Mouse (Mus musculus) urinary bladder, postnatal 25 days (tissue): Measurements from ENCODE around the gene Cdkn1a.
"Not testable (repeated sequence)": the region's sequence is repeated elsewhere in the genome, so short reads cannot be mapped to it uniquely, and the experiment has no call there.

ENCODE experiments used
- DNase-seq: peaks from one replicate; pipeline ENCODE4 v3.0.0; 2022; ENCODE audit warnings: low spot score

Gene Cdkn1a

DNA sequence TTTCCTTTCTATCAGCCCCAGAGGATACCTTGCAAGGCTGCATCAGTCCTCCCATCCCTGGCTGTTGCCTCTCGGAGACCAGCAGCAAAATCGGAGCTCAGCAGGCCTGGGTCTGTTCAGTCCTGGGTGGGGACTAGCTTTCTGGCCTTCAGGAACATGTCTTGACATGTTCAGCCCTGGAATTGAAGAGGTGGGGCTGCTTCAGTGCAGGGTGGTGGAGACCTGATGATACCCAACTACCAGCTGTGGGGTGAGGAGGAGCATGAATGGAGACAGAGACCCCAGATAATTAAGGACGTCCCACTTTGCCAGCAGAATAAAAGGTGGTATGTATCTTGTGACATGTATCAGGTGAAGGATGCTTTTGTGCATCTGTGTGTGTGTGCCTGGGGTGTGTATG lies at the start of gene Cdkn1a:
Cdkn1a (plus strand) TSS at position 201 of the 400 bp plus-strand sequence.
- no peak for DNase-seq

DNA sequence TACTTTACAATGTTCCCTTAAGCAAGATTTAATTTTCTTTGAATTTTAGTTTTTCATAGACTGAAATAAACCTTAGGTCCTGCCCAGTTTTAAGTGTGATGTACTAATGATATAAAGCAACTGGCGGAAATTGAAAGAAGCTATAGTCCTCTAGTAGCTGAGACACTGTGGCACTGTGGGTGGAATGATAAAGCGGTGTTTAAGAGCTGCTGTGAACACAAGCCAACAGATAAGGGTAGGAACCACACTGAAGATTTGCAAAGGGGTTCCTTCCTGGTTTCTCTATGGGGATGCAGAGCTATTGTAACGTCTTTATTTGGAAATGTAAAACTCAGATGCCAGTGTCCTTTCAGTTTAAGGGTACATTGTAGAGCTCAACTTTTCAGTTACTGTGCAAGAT lies 49.1 kb upstream of the Cdkn1a start:
- not testable (repeated sequence) for DNase-seq

DNA sequence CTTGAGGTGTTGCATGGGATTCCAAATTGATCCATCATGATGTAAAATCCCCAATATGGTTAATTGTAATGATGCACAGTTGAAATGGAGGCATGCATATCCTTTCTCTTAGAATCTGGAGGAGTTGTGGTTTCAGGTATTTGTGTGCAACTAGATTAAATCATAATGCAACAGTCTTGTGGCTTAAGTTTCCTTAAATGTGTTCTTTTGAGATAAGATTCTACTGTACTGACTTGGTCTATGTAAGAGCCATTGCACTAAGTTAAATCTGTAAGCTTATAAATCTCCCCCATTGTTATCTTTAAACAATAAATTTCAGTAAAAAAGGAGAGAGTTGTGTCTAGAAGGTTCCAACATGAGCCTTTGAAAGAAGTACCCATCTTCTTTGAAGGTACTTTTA lies 48.2 kb upstream of the Cdkn1a start:
- DNase-seq: no peak

DNA sequence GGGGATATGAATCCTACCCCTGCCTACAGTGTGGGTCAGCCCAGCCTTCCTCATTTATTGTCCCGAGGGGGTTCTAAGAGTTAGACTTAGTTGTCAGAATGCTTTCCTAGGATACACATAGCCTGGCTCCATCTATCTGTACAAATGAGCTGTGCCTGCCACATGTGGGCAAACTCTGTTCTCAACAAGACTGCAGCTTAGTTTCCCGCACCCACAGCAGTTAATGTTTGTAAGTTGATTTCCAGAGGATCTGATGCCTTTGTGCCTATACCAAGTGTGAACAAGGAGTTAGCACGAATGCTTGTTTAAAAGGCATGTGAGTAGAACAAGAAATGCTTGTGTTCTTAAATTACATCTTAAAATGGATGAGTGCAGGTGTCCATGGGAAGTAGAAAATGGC lies 47.2 kb upstream of the Cdkn1a start:
- DNase-seq: no peak

DNA sequence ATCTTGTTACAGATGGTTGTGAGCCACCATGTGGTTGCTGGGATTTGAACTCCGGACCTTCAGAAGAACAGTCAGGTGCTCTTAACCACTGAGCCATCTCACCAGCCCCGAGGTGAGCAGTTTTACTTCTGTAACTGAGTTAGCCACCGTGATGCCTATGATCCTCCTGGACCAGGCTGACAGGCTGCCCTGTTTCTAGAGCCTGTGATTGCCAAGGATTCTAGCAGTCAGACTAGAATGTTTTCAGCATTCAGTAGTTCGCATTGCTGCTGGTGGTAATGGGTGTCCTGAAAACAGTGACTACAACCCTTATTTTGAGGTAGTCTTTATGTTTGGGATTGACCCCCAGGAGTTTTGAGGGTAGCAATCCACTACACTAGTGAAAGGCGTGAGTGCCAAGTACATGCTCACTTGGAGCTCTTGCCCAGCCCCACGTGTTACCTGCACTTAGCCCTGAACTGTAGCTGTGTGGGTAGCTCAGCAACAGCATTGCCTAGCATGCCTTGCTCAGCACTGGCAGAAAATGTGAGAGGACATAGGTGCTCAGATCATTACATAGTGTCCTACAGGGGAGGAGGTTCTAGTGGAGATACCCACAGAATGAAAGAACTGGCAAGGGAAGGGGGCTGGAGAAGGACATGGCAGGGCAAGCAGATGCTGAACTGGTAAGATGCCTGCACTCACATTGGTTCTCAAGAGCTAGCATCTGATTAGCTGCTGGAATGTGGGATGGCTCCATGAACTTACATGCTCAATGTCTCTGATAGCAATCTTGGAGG lies 46.4 kb upstream of the Cdkn1a start:
- DNase-seq: no peak

DNA sequence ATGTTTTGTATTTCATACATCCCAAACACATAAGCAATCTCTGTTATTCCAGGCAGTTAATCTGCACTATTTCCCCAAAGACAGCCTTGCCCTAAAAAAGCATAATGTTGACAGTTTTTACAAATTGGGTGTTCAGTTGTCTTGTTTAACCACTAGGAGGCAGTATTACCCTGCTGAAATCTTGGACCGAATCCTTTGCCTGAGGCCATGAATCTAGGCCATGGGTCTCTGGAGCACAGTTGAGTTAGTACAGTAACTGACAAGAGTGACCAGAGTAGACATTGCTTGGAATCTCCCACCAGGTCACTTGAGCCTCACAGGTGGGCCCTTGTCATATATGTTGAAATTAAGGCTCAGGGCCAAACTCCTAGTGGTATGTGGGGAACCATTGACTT lies 45.9 kb upstream of the Cdkn1a start:
- DNase-seq: no peak

DNA sequence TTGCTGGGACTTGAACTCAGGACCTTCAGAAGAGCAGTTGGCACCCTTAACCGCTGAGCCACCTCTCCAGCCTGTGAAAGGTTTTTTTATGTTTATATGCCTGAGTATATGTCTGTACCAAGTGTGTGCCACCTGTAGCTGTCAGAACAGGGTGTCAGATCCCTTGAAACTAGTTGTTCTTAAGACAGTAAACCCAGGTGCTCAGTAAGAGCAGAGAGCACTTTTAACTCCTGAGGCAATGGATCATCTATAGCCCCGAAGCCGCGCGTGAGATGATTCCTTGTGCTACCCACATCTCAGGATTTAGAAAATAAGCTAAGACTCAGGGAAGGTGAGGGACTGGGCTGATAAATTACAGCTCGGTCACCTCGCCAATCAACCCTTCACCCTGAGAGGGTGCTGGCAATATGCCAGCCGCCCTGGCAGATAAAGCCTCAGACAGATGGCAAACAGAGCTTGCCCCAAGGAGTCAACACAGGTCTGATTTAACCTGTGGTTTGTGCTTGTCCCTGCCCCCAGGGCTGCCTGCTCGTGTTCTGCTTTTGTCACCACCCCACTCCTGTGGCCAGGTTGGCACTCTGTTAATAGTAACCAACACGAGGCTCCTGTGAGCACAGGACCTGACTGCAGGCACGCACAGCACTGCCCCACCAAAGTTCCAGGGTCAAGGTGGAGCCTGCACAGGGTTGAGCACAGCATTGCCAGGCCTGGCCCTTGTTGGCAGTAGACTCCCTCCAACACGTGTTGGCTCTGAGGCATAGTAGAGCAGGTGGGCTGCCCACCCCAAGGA lies 44.8 kb upstream of the Cdkn1a start:
- peak; percentile 53 for DNase-seq

DNA sequence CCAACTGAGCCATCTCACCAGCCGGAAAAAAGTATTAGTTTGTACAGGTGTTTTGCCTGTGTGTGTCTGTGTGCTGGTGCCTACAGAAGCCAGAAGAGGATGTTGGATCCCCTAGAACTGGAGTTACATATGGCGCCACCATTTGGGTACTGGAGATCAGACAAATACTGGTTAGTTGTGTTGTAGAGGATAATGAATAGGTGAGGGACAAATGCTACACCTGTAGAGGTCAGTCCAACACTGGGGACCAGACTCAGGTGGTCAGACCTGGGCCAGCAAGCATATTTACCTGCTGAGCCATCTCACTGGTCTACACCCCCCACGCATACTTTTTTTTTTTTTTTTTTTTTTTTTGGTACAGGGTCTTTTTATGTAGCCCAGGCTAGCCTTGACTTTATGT lies 43.9 kb upstream of the Cdkn1a start:
- DNase-seq: no peak

DNA sequence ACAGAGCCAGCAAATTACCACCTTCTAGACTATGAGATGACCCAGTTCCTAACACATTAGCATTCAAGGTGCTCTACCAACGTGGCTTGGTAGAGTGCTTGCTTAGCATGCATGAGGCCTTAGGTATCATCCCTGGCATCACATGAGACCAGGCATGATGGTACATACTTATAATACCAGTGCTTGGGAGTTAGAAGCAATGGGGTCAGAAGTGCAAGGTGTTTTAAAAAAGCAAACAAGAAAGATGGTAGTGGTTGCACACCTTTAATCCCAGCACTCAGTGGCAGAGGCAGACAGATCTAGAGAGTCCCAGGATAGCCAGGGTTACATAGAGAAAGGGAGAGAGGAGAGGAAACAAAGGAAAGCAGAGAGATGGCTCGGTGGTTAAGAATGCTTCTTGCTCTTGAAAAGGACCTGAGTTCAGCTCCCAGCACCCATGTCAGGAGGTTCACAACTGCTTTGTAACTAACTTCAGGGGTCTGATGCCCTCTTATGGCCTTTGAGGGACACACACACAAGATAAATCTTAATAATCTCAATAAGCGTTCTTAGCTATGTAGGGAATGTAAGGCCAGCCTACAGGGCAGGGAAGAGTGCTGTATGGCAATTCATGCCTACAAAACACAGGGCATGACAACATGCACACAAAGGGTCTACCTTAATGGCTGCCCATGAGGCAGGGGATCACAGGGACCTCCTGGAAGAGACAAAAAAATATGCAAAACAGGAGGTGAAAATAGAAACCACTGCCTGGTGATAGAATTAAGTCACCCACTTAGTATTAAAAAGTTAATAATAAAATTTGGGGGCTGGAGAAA lies 42.9 kb upstream of the Cdkn1a start:
- no peak for DNase-seq

DNA sequence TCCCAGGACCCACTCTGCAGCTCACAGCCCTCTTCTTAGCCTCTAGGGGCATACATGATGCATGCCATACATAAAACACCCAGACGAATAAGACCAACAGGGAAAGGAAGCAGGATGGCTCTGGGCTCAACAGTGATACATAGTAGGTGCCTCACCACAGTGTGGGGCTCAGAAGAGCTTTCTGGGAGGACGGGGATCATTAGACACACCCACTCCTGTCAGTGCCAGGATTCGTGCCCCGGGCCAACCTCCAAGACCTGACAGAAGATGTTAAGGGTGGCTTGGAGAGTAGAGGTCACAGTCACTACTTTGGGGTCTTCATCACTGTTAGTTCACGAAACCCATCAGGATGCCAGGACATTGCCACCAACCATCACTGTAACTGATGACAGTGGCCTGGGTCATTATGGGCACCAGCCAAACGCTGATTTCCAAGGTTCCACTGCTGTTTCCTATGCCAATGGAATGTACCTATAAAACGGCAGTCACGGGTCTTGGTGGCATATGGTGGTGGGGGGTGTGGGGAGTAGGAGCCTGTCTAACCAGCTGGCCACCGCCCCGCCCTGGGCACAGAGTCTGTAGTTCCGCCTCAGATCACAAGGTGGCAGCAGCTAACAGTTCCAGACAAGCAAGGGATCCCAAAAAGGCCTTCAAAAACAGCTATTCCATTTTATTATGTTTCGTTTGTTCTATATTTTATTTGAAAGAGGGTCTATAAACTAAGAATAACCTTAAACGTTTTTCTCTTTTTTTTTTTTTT lies 41.8 kb upstream of the Cdkn1a start:
- peak; percentile 86 for DNase-seq

DNA sequence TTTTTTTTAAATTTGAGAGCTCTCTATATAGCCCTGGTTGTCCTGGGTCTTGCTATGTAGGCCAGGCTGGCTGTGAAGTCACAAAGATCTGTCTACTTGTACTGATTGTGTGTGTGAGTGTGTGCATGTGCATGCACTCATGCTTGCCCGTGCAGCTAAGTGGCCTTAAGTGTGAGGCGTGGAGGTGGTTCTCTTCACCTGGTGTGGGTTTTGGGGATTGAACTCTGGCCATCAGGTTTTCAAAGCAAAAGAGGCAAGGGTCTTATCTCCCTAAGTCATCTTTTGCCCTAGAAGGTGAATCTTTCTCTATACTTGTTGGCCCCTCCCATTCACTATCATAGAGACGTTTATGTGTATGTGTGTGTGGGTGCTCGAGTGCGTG lies 41.3 kb upstream of the Cdkn1a start:
- DNase-seq: no peak

DNA sequence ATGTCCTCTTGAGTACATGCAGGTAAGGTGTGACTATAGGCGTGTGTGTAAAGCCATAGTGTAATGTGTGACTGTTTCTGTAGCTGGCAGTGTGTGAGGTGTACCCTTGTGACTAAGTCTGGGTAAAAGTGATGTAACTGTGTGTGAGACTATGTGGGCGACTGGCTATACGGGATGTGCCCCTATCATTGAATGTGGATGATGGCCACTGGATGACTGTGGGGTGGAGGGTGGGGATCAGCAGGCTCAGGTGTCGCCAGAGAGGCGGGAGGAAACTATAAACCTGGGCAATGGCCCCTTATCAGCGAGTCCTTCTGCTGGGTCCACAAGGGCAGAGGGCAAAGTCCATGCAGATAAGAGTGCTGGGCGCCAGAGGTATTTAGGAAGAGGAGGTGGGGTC lies 40.9 kb upstream of the Cdkn1a start:
- DNase-seq: no peak

DNA sequence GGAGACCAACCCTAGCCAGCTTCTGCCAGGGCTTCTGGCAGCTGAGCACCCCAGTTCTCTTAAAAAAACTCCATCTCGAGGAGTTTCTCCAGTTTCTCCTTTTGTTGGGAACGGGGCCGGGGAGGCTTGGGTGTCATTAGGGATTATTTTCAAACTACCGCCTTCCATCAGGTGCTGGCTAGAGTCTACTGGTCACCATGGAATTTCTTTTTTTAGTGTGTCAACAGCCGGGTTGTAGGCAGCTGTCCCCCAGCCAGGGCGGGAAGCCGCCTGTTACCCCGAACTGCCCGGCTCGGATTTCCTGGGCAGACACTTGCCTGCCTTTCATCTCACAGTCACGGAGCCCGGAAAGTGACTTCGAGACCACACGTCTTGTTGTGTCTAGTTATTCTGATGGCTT lies 40.0 kb upstream of the Cdkn1a start:
- DNase-seq: no peak

DNA sequence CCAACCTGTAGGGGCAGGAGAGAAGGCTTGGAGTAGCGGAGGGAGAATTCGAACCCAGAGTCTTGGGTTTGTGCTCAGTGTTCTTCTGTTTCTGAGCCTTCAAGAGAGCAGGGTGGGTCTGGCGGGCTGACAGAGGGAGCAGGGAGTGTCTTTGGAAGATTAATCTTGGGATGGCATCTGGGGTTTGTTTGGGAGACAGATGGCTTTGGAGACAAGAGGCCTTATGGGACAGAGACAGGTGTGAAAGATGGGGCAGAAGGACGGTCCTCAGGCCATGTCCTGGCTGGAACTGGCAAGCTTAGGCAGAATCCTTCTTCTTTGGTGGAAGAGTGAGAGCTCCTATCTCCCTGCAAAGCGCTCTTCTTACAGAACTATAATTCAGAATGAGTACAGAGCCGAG lies 37.7 kb upstream of the Cdkn1a start:
- no peak for DNase-seq

DNA sequence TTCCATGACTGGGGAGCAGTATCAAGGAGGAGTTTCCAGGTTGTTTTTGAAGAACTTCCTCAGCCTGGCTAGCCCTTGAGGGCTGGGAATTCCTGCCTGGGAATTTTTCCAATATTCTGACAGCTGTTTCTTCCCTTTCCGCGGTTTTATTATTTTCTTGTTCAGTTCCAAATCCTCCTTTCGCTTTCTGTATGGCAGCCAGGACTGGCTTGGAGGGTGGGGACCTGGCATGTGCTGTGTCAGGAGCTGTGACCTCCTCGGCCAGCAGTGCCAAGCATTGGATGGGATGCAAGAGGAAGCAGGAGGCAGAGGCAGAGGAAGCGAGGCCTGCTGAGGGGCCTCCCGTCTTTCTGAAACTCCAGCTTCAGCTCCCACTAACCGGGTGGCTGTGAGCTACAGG lies 36.9 kb upstream of the Cdkn1a start:
- no peak for DNase-seq

DNA sequence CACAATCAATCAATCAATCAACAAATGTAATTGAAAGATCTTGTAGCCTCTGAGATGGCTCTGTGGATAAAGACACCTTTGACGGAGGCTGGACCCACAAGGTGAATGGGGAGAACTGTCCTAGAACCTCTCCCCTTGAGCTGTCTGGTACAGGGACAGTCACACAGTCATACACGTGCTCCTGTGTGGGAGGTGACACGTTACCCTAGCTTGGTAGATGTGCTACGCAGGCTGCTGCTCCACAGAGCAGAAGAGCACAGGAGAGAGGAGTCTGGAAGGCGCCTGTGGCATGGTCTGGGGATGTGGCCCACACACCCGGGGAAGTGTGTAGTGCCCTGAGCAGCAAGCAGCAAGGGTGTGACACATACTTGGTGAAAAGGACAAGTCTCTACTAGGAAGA lies 36.3 kb upstream of the Cdkn1a start:
- no peak for DNase-seq

DNA sequence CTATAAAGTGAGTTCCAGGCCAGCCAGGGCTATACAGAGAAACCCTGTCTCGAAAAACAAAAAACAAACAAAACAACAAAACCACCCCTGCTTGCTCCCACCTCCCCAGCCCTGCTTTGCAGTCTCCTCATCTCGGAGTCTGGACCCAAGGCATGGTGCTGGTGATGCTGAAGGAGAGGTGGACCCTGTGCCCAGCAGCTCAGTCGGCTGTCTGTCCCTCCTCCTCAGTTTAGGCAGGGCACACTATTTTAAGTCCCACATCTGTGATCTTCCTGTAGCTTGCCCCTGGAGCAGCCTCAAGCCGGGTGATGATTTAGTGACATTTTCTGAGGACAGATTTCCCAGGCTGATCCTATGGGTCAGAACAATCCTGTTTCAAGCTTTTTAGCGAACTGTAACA lies 35.2 kb upstream of the Cdkn1a start:
- DNase-seq: no peak

DNA sequence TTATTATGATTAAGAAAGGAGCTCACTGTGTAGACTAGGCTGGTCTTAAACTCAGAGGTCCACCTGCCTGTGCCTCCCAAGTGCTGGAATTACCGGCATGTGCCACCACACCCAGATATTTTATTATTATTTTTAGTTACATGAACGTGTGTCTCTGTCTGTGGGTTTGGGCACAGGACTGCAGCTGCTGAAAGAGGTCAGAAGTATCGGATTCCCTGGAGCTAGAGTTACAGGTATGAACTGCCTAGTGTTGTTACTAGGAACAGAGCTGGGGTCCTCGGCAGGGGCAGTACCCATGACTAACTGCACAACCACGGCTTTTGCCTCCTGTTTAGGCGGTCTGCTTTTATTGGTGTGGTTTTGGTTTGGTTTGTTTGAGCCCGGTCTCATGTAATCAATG lies 34.6 kb upstream of the Cdkn1a start:
- DNase-seq: no peak

DNA sequence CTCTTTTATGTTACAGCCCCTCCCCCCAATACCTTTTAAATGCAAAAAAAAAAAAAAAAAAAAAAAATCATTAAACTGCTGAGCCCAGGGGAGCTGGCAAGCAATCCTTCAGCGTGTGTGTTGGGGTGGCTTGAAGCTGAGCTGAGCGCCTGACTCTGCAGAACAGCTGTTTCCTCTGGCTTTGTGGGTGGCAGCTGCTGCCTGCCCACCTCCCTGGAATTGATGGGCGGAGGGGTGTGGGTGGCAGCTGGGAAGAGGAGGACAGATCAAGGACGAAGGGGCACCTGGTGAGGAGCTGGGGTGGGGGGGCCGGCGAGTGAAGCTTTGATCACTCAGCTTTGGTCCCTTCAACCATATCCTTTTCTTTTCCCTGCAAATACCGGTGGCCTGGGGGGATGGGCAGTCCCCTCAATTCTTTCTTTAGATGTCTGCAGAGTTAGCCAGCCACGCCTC lies 34.1 kb upstream of the Cdkn1a start:
- no peak for DNase-seq

DNA sequence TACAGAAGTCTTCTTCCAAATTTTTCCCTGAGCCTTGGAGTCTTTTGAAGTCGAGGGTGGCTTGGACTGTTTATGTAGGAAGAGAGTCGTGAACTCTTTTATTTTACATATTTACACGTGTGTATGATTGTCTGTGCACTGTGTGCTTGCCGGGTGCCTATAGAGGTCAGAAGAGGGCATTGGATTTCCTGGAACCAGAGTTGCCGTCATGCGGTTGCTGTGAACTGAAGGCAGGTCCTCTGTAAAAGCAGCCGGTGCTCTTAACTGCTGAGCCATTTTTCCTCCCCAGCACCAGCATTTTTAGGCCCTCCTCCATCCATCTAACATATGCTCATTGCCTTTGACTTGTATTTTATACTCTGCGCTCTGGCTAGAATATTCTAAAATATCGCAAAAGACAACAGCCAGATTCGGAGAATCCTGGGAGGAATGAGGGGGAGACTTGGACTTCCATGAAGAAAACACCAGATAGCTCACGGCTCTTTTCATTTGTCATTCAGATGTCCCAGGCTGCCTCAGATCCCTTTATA lies 33.4 kb upstream of the Cdkn1a start:
- no peak for DNase-seq

DNA sequence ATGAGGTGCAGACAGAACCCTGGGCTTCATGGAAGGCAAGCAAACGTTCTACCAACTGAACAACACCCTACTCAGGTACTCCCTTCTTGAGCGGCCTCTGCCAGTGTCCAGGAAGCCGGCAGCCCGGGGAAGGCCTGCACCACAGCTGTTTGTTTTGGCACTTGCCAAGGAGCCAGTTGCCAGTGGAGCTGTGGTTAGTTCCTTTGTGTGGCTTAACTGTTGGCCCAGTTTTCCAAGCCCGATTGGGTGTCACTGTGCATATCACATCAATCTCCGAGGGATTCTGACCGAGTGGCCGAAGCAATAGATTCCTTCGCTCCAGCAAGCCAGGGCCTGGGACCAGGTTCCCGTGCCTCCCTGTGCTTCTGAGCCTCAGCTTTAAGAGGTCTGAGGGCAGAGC lies 32.8 kb upstream of the Cdkn1a start:
- no peak for DNase-seq

DNA sequence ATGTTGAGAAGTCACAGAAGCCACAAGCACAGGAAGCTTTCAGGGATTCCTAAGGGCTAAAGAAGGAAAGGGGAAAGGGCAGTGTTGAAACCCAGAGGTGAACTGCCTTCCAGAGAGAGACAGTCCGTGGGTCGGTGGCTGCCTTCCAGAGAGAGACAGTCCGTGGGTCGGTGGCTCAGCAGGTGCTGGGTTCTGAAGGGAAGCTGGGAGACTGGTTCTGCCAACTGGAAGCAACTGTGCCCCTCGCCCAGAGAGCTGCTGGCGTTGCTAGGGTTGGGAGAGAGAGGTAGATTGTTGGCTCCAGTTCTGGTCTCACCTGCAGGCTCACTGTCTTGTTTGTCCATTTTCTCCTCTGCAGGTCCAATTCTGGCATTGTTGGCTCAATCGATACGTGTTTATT lies 32.3 kb upstream of the Cdkn1a start:
- no peak for DNase-seq
